Mouse (Mus musculus) liver, embryonic 13.5 days (tissue): ENCODE data around the gene Cbl. TPM values are rescaled to one million over a fixed set of nuclear protein-coding genes. Genes with fewer than 3 reads are reported as not detected.
"Not testable (repeated sequence)": the region's sequence is repeated elsewhere in the genome, so short reads cannot be mapped to it uniquely, and the experiment has no call there.

ENCODE experiments used
- ATAC-seq: fragments of 200-750 bp; cut with Nextera tagmentation; 2 replicates; pipeline ENCODE4 v1.8.0; 2017; ENCODE audit warnings: low read depth, mild to moderate bottlenecking, moderate number of reproducible peaks, moderate library complexity
- DNase-seq: peaks from one replicate; pipeline ENCODE4 v3.0.0; 2022
- H3K27ac ChIP-seq: fragments of 300-500 bp; sonication (generic); 2 replicates; pipeline ENCODE4 v1.5.1; 2015; ENCODE audit warnings: moderate library complexity, mild to moderate bottlenecking, inconsistent platforms
- H3K27me3 ChIP-seq: fragments of 300-500 bp; sonication (generic); 2 replicates; pipeline ENCODE4 v1.6.1; 2015; ENCODE audit warnings: mild to moderate bottlenecking, inconsistent platforms
- H3K36me3 ChIP-seq: fragments of 300-500 bp; sonication (generic); 2 replicates; pipeline ENCODE4 v1.6.1; 2015; ENCODE audit warnings: mild to moderate bottlenecking, inconsistent platforms
- H3K4me1 ChIP-seq: fragments of 300-500 bp; sonication (generic); replicated peaks from 2 replicates; pipeline ENCODE4 v1.6.1; 2015; ENCODE audit warnings: inconsistent platforms
- H3K4me2 ChIP-seq: fragments of 300-500 bp; sonication (generic); 2 replicates; pipeline ENCODE4 v1.6.1; 2015; ENCODE audit warnings: inconsistent platforms, mild to moderate bottlenecking, moderate library complexity
- H3K4me3 ChIP-seq: fragments of 300-500 bp; sonication (generic); replicated peaks from 2 replicates; pipeline ENCODE4 v1.5.1; 2015; ENCODE audit warnings: mild to moderate bottlenecking, inconsistent platforms
- H3K9ac ChIP-seq: fragments of 300-500 bp; sonication (generic); 2 replicates; pipeline ENCODE4 v1.6.1; 2015; ENCODE audit warnings: mild to moderate bottlenecking, inconsistent platforms
- H3K9me3 ChIP-seq: fragments of 300-500 bp; sonication (generic); replicated peaks from 2 replicates; pipeline ENCODE4 v1.6.1; 2016; ENCODE audit warnings: inconsistent platforms
- WGBS: fragments of 180-500 bp; shearing (Covaris S2); methylation state at CpG from one replicate; pipeline ENCODE4 v1.1.7; 2015; ENCODE audit not compliant: insufficient replicate concordance; 5-methylcytosine and 5-hydroxymethylcytosine counted together
- polyA plus RNA-seq: library from polyadenylated mRNA; unstranded; fragments of >200 nt; fragmentation: Nextera tagmentation; extraction: Ambion mirVana; gene quantifications from 2 replicates; pipeline ENCODE4 v1.2.1, GENCODE M21; 2015

Gene Cbl
- polyA plus RNA-seq, 1 experiment from 2014 or later = 5.7 TPM

GRCm38 (mm10) chr9:44115599-44115998 lies 118.2 kb downstream of the Cbl start:
- Histone ChIP-seq H3K9ac (no peak overlapping the region), H3K36me3 (peaks cover 3% of the 10 kb centered on the region), H3K4me1 (peaks cover 25% of the 10 kb centered on the region), H3K27me3 (no peaks in the 10 kb centered on the region), H3K4me2 (no peak overlapping the region), H3K9me3 (no peaks in the 10 kb centered on the region), H3K4me3 (no peak overlapping the region), H3K27ac (0 out of 2 replicates have a peak overlapping the region, but pooled peaks have one; percentile 19)
- ATAC-seq = no peak
- 80% methylated on average over 9 of the region's 9 CpGs for WGBS
- DNase-seq = no peak

- 67% methylated on average over 2 of the region's 2 CpGs for WGBS
- no peak overlapping the region for H3K4me3 ChIP-seq
- no peaks in the 10 kb centered on the region for H3K27me3 ChIP-seq
- no peak overlapping the region for H3K4me2 ChIP-seq
- 0 out of 2 replicates have a peak overlapping the region, but pooled peaks have one; percentile 1 for H3K27ac ChIP-seq
- ATAC-seq = no peak
- H3K4me1 ChIP-seq = peaks cover 37% of the 10 kb centered on the region
- H3K36me3 ChIP-seq = peaks cover 14% of the 10 kb centered on the region
- H3K9me3 ChIP-seq = no peaks in the 10 kb centered on the region
- DNase-seq = no peak
- H3K9ac ChIP-seq = no peak overlapping the region
Observed at GRCm38 (mm10) chr9:44114453-44114852, 119.4 kb downstream of the Cbl start.

GRCm38 (mm10) chr9:44113105-44113789 lies 120.6 kb downstream of the Cbl start, which contains the start of the genes Gm49380 and Rnf26:
Gm49380 (minus strand) TSS chr9:44113500.
Rnf26 (minus strand) TSS chr9:44113517.
- under 1% methylated on average over 51 of the region's 51 CpGs for WGBS
- peak within 1 kb of the TSS; percentile 83 for H3K4me3 ChIP-seq
- peak; percentile 92 for ATAC-seq
- H3K4me2 ChIP-seq = peak within 1 kb of the TSS; percentile 72
- H3K27me3 ChIP-seq = no peaks in the 10 kb centered on the region
- peak within 1 kb of the TSS; percentile 89 for H3K9ac ChIP-seq
- peak within 1 kb of the TSS; percentile 81 for H3K27ac ChIP-seq
- H3K36me3 ChIP-seq = peaks cover 23% of the 10 kb centered on the region
- peaks cover 49% of the 10 kb centered on the region for H3K4me1 ChIP-seq
- peak; percentile 94 for DNase-seq
- no peaks in the 10 kb centered on the region for H3K9me3 ChIP-seq

- H3K27ac ChIP-seq, H3K9me3 ChIP-seq, DNase-seq, ATAC-seq, H3K27me3 ChIP-seq: not testable (repeated sequence)
- peak overlapping the region; percentile 83 for H3K4me3 ChIP-seq
- peaks cover 36% of the 10 kb centered on the region for H3K36me3 ChIP-seq
- WGBS = 72% methylated on average over 9 of the region's 12 CpGs
- peak overlapping the region; percentile 72 for H3K4me2 ChIP-seq
- H3K4me1 ChIP-seq = peaks cover 62% of the 10 kb centered on the region
- H3K9ac ChIP-seq = peak overlapping the region; percentile 89
Observed at GRCm38 (mm10) chr9:44111909-44112308, 121.9 kb downstream of the Cbl start.

GRCm38 (mm10) chr9:44109360-44110095 lies 124.3 kb downstream of the Cbl start:
- peak; percentile 68 for DNase-seq
- peak overlapping the region; percentile 32; the same call in 1 of the 2 replicates for H3K9ac ChIP-seq
- WGBS = 31% methylated on average over 9 of the region's 9 CpGs
- H3K9me3 ChIP-seq = no peaks in the 10 kb centered on the region
- peaks cover 63% of the 10 kb centered on the region for H3K4me1 ChIP-seq
- peak overlapping the region; percentile 49 for H3K4me2 ChIP-seq
- H3K36me3 ChIP-seq = peaks cover 54% of the 10 kb centered on the region
- no peak for ATAC-seq
- H3K4me3 ChIP-seq = peak overlapping the region; percentile 28
- no peak overlapping the region; the same call in 1 of the 2 replicates for H3K27ac ChIP-seq
- no peaks in the 10 kb centered on the region for H3K27me3 ChIP-seq

- Histone ChIP-seq H3K9me3 (no peaks in the 10 kb centered on the region), H3K4me2 (peak overlapping the region; percentile 49; the same call in 1 of the 2 replicates), H3K27ac (no peak overlapping the region; the same call in 1 of the 2 replicates), H3K36me3 (peaks cover 58% of the 10 kb centered on the region), H3K4me1 (peaks cover 53% of the 10 kb centered on the region), H3K27me3 (no peaks in the 10 kb centered on the region), H3K9ac (peak overlapping the region; percentile 7; the same call in 1 of the 2 replicates), H3K4me3 (0 out of 2 replicates have a peak overlapping the region, but pooled peaks have one; percentile 28)
- ATAC-seq = no peak
- DNase-seq = no peak
- 84% methylated on average over 31 of the region's 31 CpGs for WGBS
Observed at GRCm38 (mm10) chr9:44108269-44109055, 125.4 kb downstream of the Cbl start.

- Histone ChIP-seq H3K4me3 (no peak overlapping the region), H3K36me3 (peaks cover 58% of the 10 kb centered on the region), H3K9ac (no peak overlapping the region), H3K4me1 (peaks cover 53% of the 10 kb centered on the region), H3K4me2 (0 out of 2 replicates have a peak overlapping the region, but pooled peaks have one; percentile 2), H3K9me3 (no peaks in the 10 kb centered on the region), H3K27ac (no peak overlapping the region), H3K27me3 (no peaks in the 10 kb centered on the region)
- ATAC-seq = no peak
- 70% methylated on average over 25 of the region's 25 CpGs for WGBS
- DNase-seq = no peak
Observed at GRCm38 (mm10) chr9:44107557-44108179, 126.2 kb downstream of the Cbl start.

GRCm38 (mm10) chr9:44107110-44107509 lies 126.7 kb downstream of the Cbl start, which contains the start of gene C1qtnf5:
C1qtnf5 (plus strand) TSS chr9:44107245.
- Histone ChIP-seq H3K4me1 (peaks cover 51% of the 10 kb centered on the region), H3K36me3 (peaks cover 58% of the 10 kb centered on the region), H3K9me3 (no peaks in the 10 kb centered on the region), H3K4me2 (0 out of 2 replicates have a peak within 1 kb of the TSS, but pooled peaks have one; percentile 2), H3K9ac (no peak within 1 kb of the TSS), H3K4me3 (no peak within 1 kb of the TSS), H3K27ac (no peak within 1 kb of the TSS; the same call in 1 of the 2 replicates), H3K27me3 (no peaks in the 10 kb centered on the region)
- DNase-seq = no peak
- WGBS = 80% methylated on average over 8 of the region's 8 CpGs
- no peak for ATAC-seq

- Histone ChIP-seq H3K9ac (no peak overlapping the region), H3K4me1 (peaks cover 46% of the 10 kb centered on the region), H3K36me3 (peaks cover 63% of the 10 kb centered on the region), H3K9me3 (no peaks in the 10 kb centered on the region), H3K4me3 (no peak overlapping the region), H3K4me2 (no peak overlapping the region), H3K27ac (no peak overlapping the region; the same call in 1 of the 2 replicates), H3K27me3 (no peaks in the 10 kb centered on the region)
- DNase-seq (no peak), ATAC-seq (no peak)
- 88% methylated on average over 4 of the region's 4 CpGs for WGBS
Observed at GRCm38 (mm10) chr9:44106596-44106995, 127.3 kb downstream of the Cbl start.

- no peak overlapping the region for H3K4me2 ChIP-seq
- no peaks in the 10 kb centered on the region for H3K9me3 ChIP-seq
- DNase-seq = no peak
- peaks cover 63% of the 10 kb centered on the region for H3K36me3 ChIP-seq
- H3K4me3 ChIP-seq = no peak overlapping the region
- no peaks in the 10 kb centered on the region for H3K27me3 ChIP-seq
- WGBS = 89% methylated on average over 7 of the region's 7 CpGs
- H3K9ac ChIP-seq = no peak overlapping the region
- ATAC-seq = no peak
- H3K4me1 ChIP-seq = peaks cover 46% of the 10 kb centered on the region
- no peak overlapping the region for H3K27ac ChIP-seq
Observed at GRCm38 (mm10) chr9:44106182-44106581, 127.7 kb downstream of the Cbl start.
